Mouse (Mus musculus) fat pad, adult 2 months (tissue): Measurements from ENCODE around the gene Stip1.
A peak's percentile ranks its signal among the peaks of the same experiment; 100 is the strongest.
"Not testable (repeated sequence)": the region's sequence is repeated elsewhere in the genome, so short reads cannot be mapped to it uniquely, and the experiment has no call there.

ENCODE experiments used
- DNase-seq: peaks from one replicate; pipeline ENCODE4 v3.0.0-alpha.2; 2011; ENCODE audit warnings: low read depth, low spot score; ENCODE audit errors: extremely low read depth

Stip1 gene

GRCm38 (mm10) chr19:7017541-7018457 is 22.0 kb downstream of the Stip1 start:
- DNase-seq = no peak

GRCm38 (mm10) chr19:7014481-7015135 is 25.2 kb downstream of the Stip1 start:
- no peak for DNase-seq

DNA sequence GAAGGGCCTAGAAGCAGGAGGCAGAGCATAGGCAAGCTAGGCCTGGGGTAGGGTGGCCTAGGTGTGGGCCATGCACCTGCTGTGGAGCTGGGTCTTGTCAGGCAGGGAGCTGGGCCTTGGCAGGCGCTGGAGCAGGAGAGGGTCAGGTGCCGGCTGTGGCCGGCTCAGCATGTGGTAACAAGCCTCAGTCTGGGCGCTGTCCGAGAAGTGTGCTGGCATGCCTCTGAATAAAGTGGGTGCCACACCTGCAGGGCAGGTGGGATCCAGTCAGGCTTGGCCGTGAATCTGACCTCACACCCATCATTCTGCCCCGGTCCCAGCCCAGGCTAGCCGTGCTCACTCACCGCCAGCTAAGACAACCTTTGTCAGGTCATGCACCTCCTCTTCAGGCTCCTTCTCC is 25.8 kb downstream of the Stip1 start:
- no peak for DNase-seq

GRCm38 (mm10) chr19:7012426-7012825 is 27.3 kb downstream of the Stip1 start:
- no peak for DNase-seq

DNA sequence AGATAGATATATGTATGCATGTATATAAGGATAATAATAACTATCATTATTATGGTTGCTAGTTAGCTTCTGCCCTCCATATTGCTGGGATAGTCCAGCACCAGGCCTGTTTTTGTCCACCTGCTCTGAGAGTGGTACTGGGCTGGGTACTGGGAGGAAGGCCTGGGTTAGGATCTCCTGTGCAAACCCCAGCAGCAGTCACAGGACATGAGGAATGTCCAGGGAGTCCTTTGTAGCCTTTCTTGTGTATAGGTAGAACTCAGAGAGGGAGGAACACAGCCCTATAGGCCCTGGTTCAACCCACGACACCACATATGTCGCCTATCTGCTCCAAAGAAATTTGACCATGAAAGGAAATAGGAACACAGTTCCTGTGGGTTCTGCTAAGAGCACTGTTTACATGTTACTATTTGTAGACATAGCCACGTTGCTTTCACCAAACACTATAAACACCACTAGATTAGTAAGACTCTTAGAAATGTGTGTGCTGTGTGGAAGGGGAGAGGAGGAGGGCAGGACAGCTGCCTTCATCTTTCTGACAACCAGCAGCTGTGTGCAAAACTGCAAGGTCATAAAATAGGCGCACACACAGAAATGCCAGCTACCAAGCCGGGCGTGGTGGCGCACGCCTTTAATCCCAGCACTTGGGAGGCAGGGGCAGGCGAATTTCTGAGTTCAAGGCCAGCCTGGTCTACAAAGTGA is 32.7 kb downstream of the Stip1 start:
- no peak for DNase-seq

DNA sequence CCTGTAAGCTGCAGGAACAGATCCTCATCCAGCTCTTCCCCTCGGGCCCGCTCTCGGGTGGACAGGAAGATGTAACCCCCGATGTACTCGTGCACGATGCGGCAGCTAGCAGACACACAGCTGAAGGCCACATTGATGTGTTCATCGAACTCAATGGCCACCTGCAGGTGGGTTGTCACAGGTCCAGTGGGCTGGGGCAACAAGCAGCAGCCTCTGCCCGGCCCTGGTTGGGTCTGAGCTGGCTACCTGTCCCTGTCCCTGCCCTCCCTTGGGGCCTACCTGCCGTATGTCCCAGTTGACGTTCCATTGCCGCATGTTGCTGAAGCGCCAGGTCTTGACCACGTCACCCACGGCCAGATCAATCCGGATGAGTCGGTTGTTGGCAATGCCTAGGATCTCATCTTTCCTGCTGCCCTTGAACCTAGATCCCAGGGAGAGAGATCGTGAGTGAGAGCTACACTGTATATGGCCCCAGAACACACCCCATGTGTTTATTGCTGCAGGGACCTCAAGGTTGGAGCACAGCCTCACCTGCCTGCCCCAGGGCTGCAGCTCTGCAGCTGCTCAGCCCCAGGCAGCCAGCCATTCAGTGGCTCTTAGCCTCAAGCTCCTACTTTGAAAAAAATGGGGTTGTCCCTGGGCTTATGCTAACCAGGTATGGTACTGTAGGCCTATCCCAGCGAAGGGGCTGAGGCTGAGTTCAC is 40.3 kb downstream of the Stip1 start:
- DNase-seq = no peak

GRCm38 (mm10) chr19:6997721-6998290 is 42.0 kb downstream of the Stip1 start:
- DNase-seq = no peak

DNA sequence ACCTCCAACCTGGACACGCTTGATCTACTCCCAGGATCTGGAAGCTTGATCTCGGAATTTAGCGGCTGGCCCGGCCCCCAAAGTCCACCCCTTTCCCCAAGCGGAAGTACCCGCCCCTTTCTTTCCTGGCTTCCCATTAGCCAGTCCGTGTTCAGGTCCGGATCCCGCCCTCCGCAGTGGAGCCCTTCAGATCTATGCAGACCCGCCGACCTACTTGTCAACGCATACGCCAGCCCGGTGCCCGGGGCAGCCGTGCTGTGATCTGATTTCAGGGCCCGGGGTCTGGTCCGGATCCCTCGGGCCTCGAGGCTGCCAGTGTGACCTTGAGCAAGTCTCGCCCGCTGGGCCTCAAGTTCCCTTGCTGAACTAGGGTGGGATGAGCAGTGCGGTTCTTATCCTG is 43.8 kb downstream of the Stip1 start, which contains the start of the genes Nudt22 and Trpt1:
Nudt22 (minus strand) TSS at position 112 of the 400 bp plus-strand sequence.
Trpt1 (plus strand) TSS at position 126 of the 400 bp plus-strand sequence.
- no peak for DNase-seq

GRCm38 (mm10) chr19:6995255-6995991 is 44.3 kb downstream of the Stip1 start:
- no peak for DNase-seq

DNA sequence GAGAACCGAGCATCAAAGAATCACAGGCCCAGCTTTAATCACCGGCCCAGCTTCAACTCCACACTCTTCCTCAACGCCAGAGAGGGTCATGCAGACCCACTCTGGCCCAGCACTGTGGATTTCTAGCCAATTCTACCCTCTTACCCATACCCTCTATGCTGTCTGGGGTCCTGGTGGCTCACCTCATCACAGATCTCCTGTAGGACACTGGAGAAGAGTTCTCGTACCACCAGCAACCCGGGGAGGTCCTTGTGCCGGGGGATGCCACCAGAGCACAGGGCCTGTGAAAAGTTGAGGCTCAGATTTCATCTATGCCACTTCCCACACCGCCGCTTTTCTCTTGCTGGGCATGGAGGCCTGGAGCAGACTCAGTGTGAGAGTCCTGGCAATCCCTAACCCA is 45.3 kb downstream of the Stip1 start:
- DNase-seq = no peak

DNA sequence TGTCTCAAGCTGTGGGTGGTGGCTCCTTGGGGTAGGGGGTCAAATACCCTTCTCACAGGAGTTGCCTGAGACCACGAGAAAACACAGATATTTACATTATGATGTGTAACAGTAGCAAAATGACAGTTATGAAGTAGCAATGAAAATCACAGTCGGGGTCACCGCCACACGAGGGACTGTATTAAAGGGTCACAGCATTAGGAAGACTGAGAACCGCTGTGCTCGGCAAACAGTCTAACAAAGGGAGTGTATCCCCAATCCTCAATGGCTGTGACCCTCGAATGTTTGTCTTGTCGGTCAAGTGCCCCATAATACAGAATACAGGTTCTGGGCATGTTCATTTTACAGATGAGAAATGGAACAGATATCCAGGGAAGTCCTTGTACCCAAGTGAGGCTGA is 45.8 kb downstream of the Stip1 start:
- no peak for DNase-seq

DNA sequence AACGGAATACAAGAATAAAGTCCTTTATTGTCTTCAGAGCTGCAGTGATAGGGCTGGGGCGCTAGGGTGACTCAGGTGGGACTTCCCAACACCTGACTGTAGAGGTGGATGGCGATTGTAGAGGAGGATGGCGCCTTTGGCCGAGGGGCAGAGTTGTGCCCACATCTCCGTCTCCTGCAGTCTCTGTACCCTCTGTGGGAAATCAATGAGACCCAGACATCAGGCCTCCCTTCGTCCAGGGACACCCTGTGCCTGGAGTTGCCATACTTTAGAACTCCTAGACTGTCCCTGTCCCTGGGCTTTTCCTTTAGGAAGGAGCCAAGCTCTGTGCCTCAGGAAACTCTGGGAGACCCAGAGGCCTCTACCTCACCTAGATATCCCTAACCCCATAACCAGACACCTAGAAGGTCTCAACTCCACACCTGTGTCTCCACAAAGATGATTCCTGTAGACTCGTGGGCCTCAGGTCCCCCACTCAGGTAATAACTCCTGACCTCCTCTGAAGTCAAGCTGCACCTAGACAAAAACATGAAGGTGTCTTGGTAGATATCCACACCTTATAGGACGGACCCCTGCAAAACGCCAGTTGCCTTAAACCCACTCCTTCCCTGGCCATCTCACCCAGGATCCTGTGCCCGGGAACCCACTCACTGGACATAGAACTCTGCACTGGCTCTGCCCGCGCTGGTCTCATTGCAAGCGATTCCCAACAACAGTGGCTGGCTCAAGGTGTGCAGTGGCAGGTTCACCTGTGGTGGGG is 46.6 kb downstream of the Stip1 start:
- DNase-seq = no peak

- DNase-seq = peak; percentile 81
Measured at GRCm38 (mm10) chr19:6992011-6992858, 47.5 kb downstream of the Stip1 start, which contains the start of gene Dnajc4. Gene Dnajc4 (minus strand): TSS chr19:6992572.

DNA sequence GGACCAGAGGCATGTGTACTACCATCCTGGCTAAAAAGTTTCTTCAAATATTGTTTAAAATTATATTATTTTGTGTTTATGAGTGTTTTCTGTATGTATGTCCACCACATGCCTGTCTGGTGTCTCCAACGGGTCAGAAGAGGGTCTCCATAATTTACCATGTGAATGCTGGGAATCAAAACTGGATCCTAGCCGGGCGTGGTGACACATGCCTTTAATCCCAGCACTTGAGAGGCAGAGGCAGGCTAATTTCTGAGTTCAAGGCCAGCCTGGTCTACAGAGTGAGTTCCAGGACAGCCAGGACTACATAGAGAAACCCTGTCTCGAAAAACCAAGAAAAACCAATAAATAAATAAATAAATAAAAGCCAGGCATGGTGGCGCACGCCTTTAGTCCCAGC is 48.6 kb downstream of the Stip1 start:
- DNase-seq = not testable (repeated sequence)

GRCm38 (mm10) chr19:6990712-6991111 is 49.1 kb downstream of the Stip1 start:
- DNase-seq = no peak

GRCm38 (mm10) chr19:6989251-6989650 is 50.5 kb downstream of the Stip1 start:
- no peak for DNase-seq

- no peak for DNase-seq
Measured at GRCm38 (mm10) chr19:6987904-6988285, 51.9 kb downstream of the Stip1 start.
